Mouse (Mus musculus) hindbrain, postnatal 0 days (tissue): ENCODE measurements around the gene Gm17332. TPM values are rescaled to one million over a fixed set of nuclear protein-coding genes. Genes with fewer than 3 reads are reported as not detected.

Source experiments
- ATAC-seq: fragments of 200-750 bp; cut with Nextera tagmentation; 2 replicates; pipeline ENCODE4 v1.8.0; 2017; ENCODE audit warnings: mild to moderate bottlenecking, moderate TSS enrichment, moderate library complexity
- DNase-seq: peaks from one replicate; pipeline ENCODE4 v3.0.0-alpha.2; 2015; ENCODE audit warnings: low spot score
- H3K27ac ChIP-seq: fragments of 300-500 bp; sonication (generic); 2 replicates; pipeline ENCODE4 v1.5.1; 2014; ENCODE audit warnings: mild to moderate bottlenecking
- H3K27me3 ChIP-seq: fragments of 300-500 bp; sonication (generic); 2 replicates; pipeline ENCODE4 v1.6.1; 2014; ENCODE audit warnings: low read length, mixed read lengths; ENCODE audit not compliant: insufficient read depth
- H3K36me3 ChIP-seq: fragments of 300-500 bp; sonication (generic); 2 replicates; pipeline ENCODE4 v1.6.1; 2014; ENCODE audit warnings: low read length, mixed read lengths; ENCODE audit not compliant: insufficient read depth
- H3K4me1 ChIP-seq: fragments of 300-500 bp; sonication (generic); 2 replicates; pipeline ENCODE4 v1.6.1; 2014; ENCODE audit warnings: antibody characterized with exemption, low read length, mixed read lengths; ENCODE audit not compliant: insufficient read depth
- H3K4me2 ChIP-seq: fragments of 300-500 bp; sonication (generic); 2 replicates; pipeline ENCODE4 v1.6.1; 2014; ENCODE audit warnings: low read depth, mild to moderate bottlenecking, low read length, moderate library complexity, mixed read lengths
- H3K4me3 ChIP-seq: fragments of 300-500 bp; sonication (generic); 2 replicates; pipeline ENCODE4 v1.5.1; 2014; ENCODE audit warnings: low read length
- H3K9ac ChIP-seq: fragments of 300-500 bp; sonication (generic); replicated peaks from 2 replicates; pipeline ENCODE4 v1.6.1; 2014; ENCODE audit warnings: mild to moderate bottlenecking, low read length, moderate library complexity, mixed read lengths
- H3K9me3 ChIP-seq: fragments of 300-500 bp; sonication (generic); 2 replicates; pipeline ENCODE4 v1.6.1; 2016; ENCODE audit warnings: low read length, mixed read lengths
- CTCF ChIP-seq: IDR thresholded peaks from 2 replicates; pipeline ENCODE4 v1.5.1; 2016; ENCODE audit warnings: antibody characterized with exemption, control low read depth, low read depth
- WGBS: fragments of 180-500 bp; shearing (Covaris S2); extraction: QIAGEN DNeasy Blood & Tissue Kit; methylation state at CpG from one replicate; pipeline ENCODE4 v1.1.7; 2014; 5-methylcytosine and 5-hydroxymethylcytosine counted together
- polyA plus RNA-seq: library from polyadenylated mRNA; unstranded; fragments of >200 nt; fragmentation: Nextera tagmentation; extraction: Ambion mirVana; gene quantifications from 2 replicates; pipeline ENCODE4 v1.2.1, GENCODE M21; 2015
- total RNA-seq: library from RNA; depleted of rRNA; stranded (reverse); fragments of >200 nt; gene quantifications from 2 replicates; pipeline ENCODE4 v1.2.3, GENCODE M21; 2014; rRNA removed

Gene Gm17332
- total RNA-seq: not detected in 2 replicates
- not detected in 2 replicates for polyA plus RNA-seq

DNA sequence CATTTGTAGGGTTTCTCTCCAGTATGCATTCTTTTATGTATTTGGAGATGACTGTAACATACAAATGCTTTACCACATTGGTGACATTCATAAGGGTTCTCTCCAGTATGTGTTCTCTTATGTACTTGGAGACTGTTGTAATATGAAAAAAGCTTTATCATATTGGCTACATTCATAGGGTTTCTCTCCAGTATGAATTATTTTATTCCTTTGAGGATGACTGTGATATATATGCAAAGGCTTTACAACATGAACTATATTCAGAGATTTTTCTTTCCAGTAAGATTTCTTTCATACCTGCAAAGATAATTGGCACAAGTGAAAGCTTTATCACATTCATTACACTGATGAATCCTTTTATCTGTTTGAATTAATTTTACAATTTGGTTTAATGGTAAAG is at the start of gene Gm17332:
Gm17332 (minus strand) TSS at position 101 of the 400 bp plus-strand sequence.
- TF ChIP-seq CTCF: no peak
- Histone ChIP-seq H3K9me3 (no peaks in the 10 kb centered on the region), H3K27me3 (no peaks in the 10 kb centered on the region), H3K27ac (no peak within 1 kb of the TSS), H3K36me3 (no peaks in the 10 kb centered on the region), H3K9ac (no peak within 1 kb of the TSS), H3K4me1 (no peaks in the 10 kb centered on the region), H3K4me3 (no peak within 1 kb of the TSS), H3K4me2 (no peak within 1 kb of the TSS)
- DNase-seq (no peak), ATAC-seq (no peak)

DNA sequence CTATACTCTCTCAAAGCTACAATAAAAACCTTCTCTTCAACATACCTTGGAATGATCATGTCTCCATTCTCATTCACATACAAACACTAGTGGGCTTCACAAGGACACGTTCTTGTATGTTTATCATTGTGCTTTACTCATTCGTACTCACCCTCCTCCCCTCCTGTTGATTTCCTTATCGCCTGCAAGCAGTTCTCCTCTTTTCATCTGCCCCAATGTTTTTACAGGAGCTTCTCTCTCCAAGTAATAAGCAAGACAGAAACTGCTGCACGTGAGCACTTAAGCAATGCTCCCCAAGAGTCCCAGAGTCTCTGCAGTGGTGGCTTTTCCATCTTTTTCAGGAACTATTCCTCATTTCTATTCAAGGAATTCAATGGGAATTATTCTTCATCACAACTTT is 47.7 kb upstream of the Gm17332 start:
- H3K4me2 ChIP-seq: no peak overlapping the region
- 77% methylated on average over 4 of the region's 4 CpGs for WGBS

DNA sequence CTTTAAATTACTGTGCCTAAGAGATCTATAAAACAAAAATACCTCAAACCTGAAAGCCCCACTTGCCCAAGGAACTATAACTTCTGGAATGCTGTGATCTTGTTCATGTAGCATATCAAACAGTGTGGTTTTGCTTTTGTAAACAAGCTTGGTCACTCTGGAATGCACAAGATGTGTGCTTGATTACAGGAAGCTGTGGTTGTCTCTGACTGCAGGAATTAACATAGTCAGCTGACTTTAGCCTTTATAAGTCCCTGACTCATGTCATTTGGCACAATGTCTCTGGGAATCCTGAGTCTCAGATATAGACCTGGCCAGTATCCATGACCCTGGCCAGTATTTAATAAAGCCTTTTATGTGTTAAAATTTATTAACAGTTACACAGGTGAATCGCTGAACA is 43.1 kb upstream of the Gm17332 start:
- Histone ChIP-seq H3K9ac (no peak overlapping the region), H3K9me3 (no peaks in the 10 kb centered on the region), H3K4me3 (no peak overlapping the region), H3K27ac (no peak overlapping the region), H3K27me3 (no peaks in the 10 kb centered on the region), H3K4me1 (no peaks in the 10 kb centered on the region), H3K36me3 (no peaks in the 10 kb centered on the region), H3K4me2 (no peak overlapping the region)
- ATAC-seq (no peak), DNase-seq (no peak)
- no peak for TF ChIP-seq CTCF
- WGBS: 88% methylated on average over 1 of the region's 1 CpGs

More for the DNA sequence above, 47.7 kb upstream of the Gm17332 start:
- no peak overlapping the region for H3K9ac ChIP-seq
- DNase-seq (no peak), ATAC-seq (no peak)
- no peaks in the 10 kb centered on the region for H3K4me1 ChIP-seq
- no peaks in the 10 kb centered on the region for H3K9me3 ChIP-seq
- no peaks in the 10 kb centered on the region for H3K27me3 ChIP-seq
- TF ChIP-seq CTCF: no peak
- H3K4me3 ChIP-seq: no peak overlapping the region
- no peaks in the 10 kb centered on the region for H3K36me3 ChIP-seq
- H3K27ac ChIP-seq: no peak overlapping the region

DNA sequence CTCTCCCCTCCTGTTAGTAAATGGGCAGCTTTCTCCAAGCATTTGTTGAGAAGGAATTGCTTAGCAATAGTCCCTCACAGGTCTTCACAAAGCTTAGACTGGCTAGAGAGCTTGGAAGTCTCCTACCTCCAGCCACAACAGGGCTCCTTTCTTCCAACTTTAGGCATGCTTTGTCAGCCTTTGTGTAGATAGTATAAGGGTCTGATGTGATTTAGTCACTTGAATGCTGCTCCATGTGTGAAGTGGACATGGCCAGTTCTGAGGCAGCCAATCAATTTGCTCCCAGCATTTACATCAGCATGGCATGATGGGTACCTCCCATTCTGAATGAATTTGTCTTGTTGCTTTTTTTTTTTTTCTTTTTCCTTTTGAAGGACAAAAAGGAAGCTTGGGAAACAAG is 35.7 kb upstream of the Gm17332 start:
- ATAC-seq: peak; percentile 59; the same call in 1 of the 2 replicates
- DNase-seq: peak; percentile 31

DNA sequence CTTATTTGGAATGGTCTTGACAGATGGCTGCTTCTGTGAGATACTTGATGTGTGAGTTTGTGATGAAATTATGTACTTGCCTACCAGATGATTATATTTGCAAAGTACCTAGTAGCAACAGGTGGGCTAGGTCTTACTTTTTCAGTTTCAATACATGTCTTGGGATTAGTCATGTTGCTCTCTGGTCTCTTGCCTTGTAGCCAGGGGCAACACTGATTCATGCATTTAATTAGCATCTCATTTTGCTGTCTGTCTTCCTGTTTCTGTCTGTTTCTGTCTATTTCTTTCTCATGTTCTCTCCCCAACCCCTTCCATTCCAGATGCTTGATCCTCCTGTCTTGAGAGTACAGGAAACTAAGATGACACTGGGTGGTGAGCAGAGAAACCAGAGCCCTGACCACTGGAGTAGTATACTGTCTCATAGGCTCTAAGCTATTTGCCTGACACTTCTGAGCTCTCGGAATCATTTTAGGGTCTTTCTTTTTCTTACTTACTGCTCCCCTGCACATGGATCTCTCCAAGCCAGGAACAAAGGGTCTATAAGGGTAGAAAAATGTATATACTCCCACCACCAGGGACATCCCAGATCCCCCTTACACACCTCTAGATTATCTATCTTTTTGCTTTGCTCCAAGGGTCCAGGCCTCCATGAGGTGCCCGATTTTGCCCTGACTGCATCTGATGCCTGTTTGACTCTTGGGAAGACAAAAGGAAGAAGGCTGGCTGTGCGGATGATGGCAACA is 13.5 kb upstream of the Gm17332 start:
- Histone ChIP-seq H3K27me3 (no peaks in the 10 kb centered on the region), H3K27ac (no peak overlapping the region), H3K9me3 (no peaks in the 10 kb centered on the region), H3K9ac (no peak overlapping the region), H3K4me3 (no peak overlapping the region), H3K36me3 (no peaks in the 10 kb centered on the region), H3K4me1 (no peaks in the 10 kb centered on the region), H3K4me2 (no peak overlapping the region)
- no peak for TF ChIP-seq CTCF
- no peak for ATAC-seq
- no peak for DNase-seq
- 46% methylated on average over 3 of the region's 3 CpGs for WGBS

More for the DNA sequence above, 35.7 kb upstream of the Gm17332 start:
- Histone ChIP-seq H3K27me3 (no peaks in the 10 kb centered on the region), H3K4me1 (no peaks in the 10 kb centered on the region), H3K4me2 (no peak overlapping the region), H3K9me3 (no peaks in the 10 kb centered on the region), H3K36me3 (no peaks in the 10 kb centered on the region), H3K9ac (no peak overlapping the region), H3K27ac (no peak overlapping the region), H3K4me3 (no peak overlapping the region)
- TF ChIP-seq CTCF: no peak

DNA sequence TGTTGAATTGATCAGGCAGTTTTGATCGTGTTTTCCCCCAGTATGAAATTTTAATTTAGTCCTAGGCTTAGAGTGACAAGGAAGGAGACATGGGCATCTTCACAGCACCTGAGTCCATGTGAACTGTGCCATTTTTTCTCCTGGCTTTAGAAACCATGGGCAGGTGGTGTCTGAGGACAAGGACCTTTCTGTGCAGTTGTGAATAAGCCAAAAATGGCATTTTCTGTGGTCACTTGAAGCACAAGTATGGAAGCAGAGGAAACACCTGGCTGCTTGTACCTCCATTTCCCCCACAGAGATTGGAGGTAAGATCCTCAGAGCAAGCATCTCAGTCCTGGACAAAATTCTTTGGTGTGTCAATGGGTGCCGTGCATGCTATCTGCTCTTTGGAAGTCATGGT is 12.5 kb upstream of the Gm17332 start:
- Histone ChIP-seq H3K4me1 (no peaks in the 10 kb centered on the region), H3K9me3 (no peaks in the 10 kb centered on the region)
- 89% methylated on average over 2 of the region's 2 CpGs for WGBS

DNA sequence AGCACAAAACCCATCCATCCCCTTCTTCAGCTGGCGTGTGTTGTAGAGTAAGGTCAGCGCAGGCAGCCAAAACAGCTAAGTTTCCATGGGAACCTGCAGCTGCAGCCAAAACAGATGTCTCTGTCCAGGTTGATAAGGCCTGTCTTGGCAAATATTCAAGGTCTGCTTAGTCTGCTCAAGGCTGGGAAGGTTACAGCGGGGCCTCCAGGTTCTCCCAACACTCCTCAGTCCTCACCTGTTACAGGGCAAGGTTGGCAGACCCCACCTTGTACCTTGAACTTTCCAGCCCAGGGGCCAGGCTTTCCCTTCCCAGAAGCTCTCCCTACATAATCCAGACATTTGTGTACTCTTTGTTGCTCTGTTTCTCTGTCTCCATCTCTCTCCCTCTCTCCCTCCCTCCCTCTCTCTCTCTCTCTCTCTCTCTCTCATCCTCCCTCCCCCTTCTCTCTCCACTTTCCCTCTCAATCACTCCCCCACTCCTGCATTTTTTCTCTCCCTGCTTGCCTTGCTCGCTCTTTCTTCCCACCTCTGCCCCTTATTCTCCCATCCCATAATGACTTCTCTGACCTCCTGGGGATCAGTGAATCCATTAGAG is 12.1 kb downstream of the Gm17332 start:
- TF ChIP-seq CTCF: no peak
- ATAC-seq (peak; percentile 61; the same call in 1 of the 2 replicates), DNase-seq (peak; percentile 56)
- WGBS: 13% methylated on average over 4 of the region's 4 CpGs
- Histone ChIP-seq H3K9ac (peak overlapping the region; percentile 47; the same call in 1 of the 2 replicates), H3K27ac (no peak overlapping the region), H3K27me3 (no peaks in the 10 kb centered on the region), H3K4me1 (no peaks in the 10 kb centered on the region), H3K4me3 (peak overlapping the region; percentile 52), H3K36me3 (no peaks in the 10 kb centered on the region), H3K9me3 (no peaks in the 10 kb centered on the region), H3K4me2 (peak overlapping the region; percentile 79)

More for the DNA sequence above, 12.5 kb upstream of the Gm17332 start:
- DNase-seq (no peak), ATAC-seq (no peak)
- no peaks in the 10 kb centered on the region for H3K36me3 ChIP-seq
- no peak overlapping the region for H3K4me3 ChIP-seq
- no peak overlapping the region for H3K4me2 ChIP-seq
- H3K27me3 ChIP-seq: no peaks in the 10 kb centered on the region
- H3K9ac ChIP-seq: no peak overlapping the region
- TF ChIP-seq CTCF: no peak
- no peak overlapping the region for H3K27ac ChIP-seq
